Mouse (Mus musculus) G1E (cell line): ENCODE data around the gene Dyrk1a. TPM values are rescaled to one million over a fixed set of nuclear protein-coding genes. Genes with fewer than 3 reads are reported as not detected.

Experiments
- ATAC-seq: 2 replicates; pipeline ENCODE4 v1.8.0; 2016; ENCODE audit warnings: mild to moderate bottlenecking; ENCODE audit not compliant: insufficient number of reproducible peaks, poor library complexity, low FRiP score, severe bottlenecking; ENCODE audit errors: extremely low read depth
- DNase-seq: peaks from one replicate; pipeline ENCODE4 v3.0.0; 2012; ENCODE audit warnings: low spot score
- H3K27me3 ChIP-seq: 2 replicates; pipeline ENCODE4 v1.6.1; 2012; ENCODE audit warnings: mild to moderate bottlenecking, low read length, inconsistent platforms; ENCODE audit not compliant: insufficient read depth
- H3K36me3 ChIP-seq: replicated peaks from 2 replicates; pipeline ENCODE3; 2012; ENCODE audit warnings: mild to moderate bottlenecking, inconsistent platforms
- H3K4me1 ChIP-seq: 2 replicates; pipeline ENCODE4 v1.6.1; 2012; ENCODE audit warnings: low read depth, low read length, inconsistent platforms, mixed read lengths; ENCODE audit not compliant: insufficient read depth
- H3K4me3 ChIP-seq: 2 replicates; pipeline ENCODE4 v1.5.1; 2012; ENCODE audit warnings: low read depth, mild to moderate bottlenecking, inconsistent platforms, low read length, moderate library complexity, mixed read lengths
- H3K9me3 ChIP-seq: replicated peaks from 2 replicates; pipeline ENCODE4 v1.6.1; 2012; ENCODE audit warnings: inconsistent platforms
- CTCF ChIP-seq: IDR thresholded peaks from 2 replicates; pipeline ENCODE4 v1.5.1; 2012; ENCODE audit warnings: low read depth, low read length, inconsistent platforms, mixed read lengths
- GATA1 ChIP-seq: IDR thresholded peaks from 2 replicates; pipeline ENCODE4 v1.6.1; 2012; ENCODE audit warnings: borderline replicate concordance, low read length, inconsistent platforms, mixed read lengths
- GATA2 ChIP-seq: IDR thresholded peaks from 2 replicates; pipeline ENCODE4 v1.6.1; 2012; ENCODE audit warnings: low read depth, low read length, inconsistent platforms, borderline replicate concordance
- POLR2AphosphoS5 ChIP-seq: IDR thresholded peaks from 2 replicates; pipeline ENCODE4 v1.6.1; 2012; ENCODE audit warnings: low read depth, low read length, inconsistent platforms; ENCODE audit not compliant: insufficient replicate concordance
- TAL1 ChIP-seq: conservative IDR thresholded peaks from 2 replicates; pipeline ENCODE4 v1.6.1; 2012; ENCODE audit warnings: low read depth, low read length, inconsistent platforms, mixed read lengths
- polyA plus RNA-seq: library from polyadenylated mRNA; stranded (reverse); fragments of >175 nt; gene quantifications from 2 replicates; pipeline ENCODE4 v1.2.3, GENCODE M21; 2012
- total RNA-seq, 2 experiments: library from RNA; stranded (forward) in 1 of 2; stranded (reverse) in 1 of 2; fragments of 200-1000 nt in 1 of 2; fragments of >200 nt in 1 of 2; fragmentation: Nextera tagmentation in 1 of 2; gene quantifications; 2 replicates each; pipeline ENCODE4 v1.2.3; 2014 to 2017

Gene Dyrk1a
- total and polyA plus RNA-seq, 3 experiments, result 14.5 to 106 (median 67.3) TPM

- ATAC-seq (no peak), DNase-seq (no peak)
- TF ChIP-seq POLR2AphosphoS5 (no peak), GATA1 (no peak), CTCF (no peak), TAL1 (no peak), GATA2 (no peak)
- Histone ChIP-seq H3K4me1 (peaks cover 3% of the 10 kb centered on the region), H3K27me3 (no peaks in the 10 kb centered on the region), H3K4me3 (no peak overlapping the region), H3K9me3 (no peaks in the 10 kb centered on the region), H3K36me3 (peaks cover 82% of the 10 kb centered on the region)
These were observed 97.7 kb downstream of the Dyrk1a start for GRCm38 (mm10) chr16:94667557-94667956.

- peaks cover 86% of the 10 kb centered on the region for H3K36me3 ChIP-seq
- TF ChIP-seq GATA2 (no peak), CTCF (no peak), GATA1 (no peak), POLR2AphosphoS5 (no peak), TAL1 (no peak)
- ATAC-seq (no peak), DNase-seq (no peak)
- H3K27me3 ChIP-seq, result no peaks in the 10 kb centered on the region
- no peaks in the 10 kb centered on the region for H3K9me3 ChIP-seq
- no peaks in the 10 kb centered on the region for H3K4me1 ChIP-seq
- no peak overlapping the region for H3K4me3 ChIP-seq
These were observed 101.5 kb downstream of the Dyrk1a start for GRCm38 (mm10) chr16:94671313-94671712.

- no peak for DNase-seq
- ATAC-seq, result no peak
- Histone ChIP-seq H3K4me1 (no peaks in the 10 kb centered on the region), H3K9me3 (no peaks in the 10 kb centered on the region), H3K36me3 (peaks cover 72% of the 10 kb centered on the region), H3K27me3 (no peaks in the 10 kb centered on the region), H3K4me3 (no peak overlapping the region)
- no peak for TF ChIP-seq TAL1
- TF ChIP-seq GATA2, result no peak
- no peak for TF ChIP-seq CTCF
- no peak for TF ChIP-seq GATA1
- TF ChIP-seq POLR2AphosphoS5, result no peak
These were observed 111.1 kb downstream of the Dyrk1a start for GRCm38 (mm10) chr16:94680924-94681323.

- peaks cover 80% of the 10 kb centered on the region for H3K36me3 ChIP-seq
- 0 out of 2 replicates have a peak, but pooled peaks cover 2% of the 10 kb centered on the region for H3K4me1 ChIP-seq
- H3K4me3 ChIP-seq, result no peak overlapping the region
- no peaks in the 10 kb centered on the region for H3K9me3 ChIP-seq
- H3K27me3 ChIP-seq, result no peaks in the 10 kb centered on the region
- TF ChIP-seq GATA1, result no peak
- TF ChIP-seq CTCF, result no peak
- no peak for TF ChIP-seq TAL1
- no peak for TF ChIP-seq GATA2
- TF ChIP-seq POLR2AphosphoS5, result no peak
- DNase-seq (no peak), ATAC-seq (no peak)
These were observed 112.0 kb downstream of the Dyrk1a start for GRCm38 (mm10) chr16:94681760-94682159.

GRCm38 (mm10) chr16:94683960-94684359, 114.2 kb downstream of the Dyrk1a start:
- H3K4me1 ChIP-seq, result peaks cover 6% of the 10 kb centered on the region; the same call in 1 of the 2 replicates

DNA sequence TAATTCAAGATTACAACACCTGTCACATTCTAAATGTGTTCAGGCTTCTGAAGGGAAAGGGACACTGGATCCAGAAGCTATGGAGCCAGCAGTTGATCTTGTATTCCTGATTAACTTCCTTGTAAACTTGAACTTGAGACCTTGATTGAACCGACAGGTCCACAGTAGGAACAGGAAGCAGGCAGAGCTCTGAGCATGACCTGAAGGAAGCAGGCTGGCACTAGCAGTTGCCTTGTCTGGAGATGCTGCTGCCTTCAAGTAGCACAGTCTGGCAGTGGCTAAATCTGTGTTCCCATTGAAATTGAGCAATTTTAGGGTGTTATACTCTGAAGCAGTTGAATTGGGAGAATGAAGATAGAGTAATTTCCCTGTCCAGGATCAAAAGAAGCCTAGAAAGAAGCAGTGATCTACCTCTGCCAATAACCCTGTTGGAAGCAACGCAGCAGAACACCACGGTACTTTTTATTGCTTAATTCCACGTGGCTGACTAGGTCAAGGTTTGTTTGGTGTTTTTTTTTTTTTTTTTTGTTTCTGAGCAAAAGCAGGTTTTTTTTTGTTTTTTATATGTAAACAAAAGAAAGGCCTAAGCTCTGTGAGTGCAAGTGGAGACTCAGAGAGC, 124.0 kb downstream of the Dyrk1a start:
- Histone ChIP-seq H3K36me3 (peaks cover 74% of the 10 kb centered on the region), H3K27me3 (no peaks in the 10 kb centered on the region), H3K4me1 (peaks cover 28% of the 10 kb centered on the region), H3K9me3 (peaks cover 7% of the 10 kb centered on the region), H3K4me3 (no peak overlapping the region)
- DNase-seq (no peak), ATAC-seq (no peak)
- TF ChIP-seq GATA2 (no peak), POLR2AphosphoS5 (no peak), TAL1 (no peak), CTCF (no peak), GATA1 (no peak)

More at GRCm38 (mm10) chr16:94683960-94684359, 114.2 kb downstream of the Dyrk1a start:
- Histone ChIP-seq H3K4me3 (no peak overlapping the region), H3K27me3 (no peaks in the 10 kb centered on the region), H3K36me3 (peaks cover 88% of the 10 kb centered on the region), H3K9me3 (no peaks in the 10 kb centered on the region)
- ATAC-seq, result no peak
- TF ChIP-seq GATA1 (no peak), TAL1 (no peak), POLR2AphosphoS5 (no peak), CTCF (no peak), GATA2 (no peak)
- DNase-seq, result no peak
